Mouse (Mus musculus) embryonic facial prominence, embryonic 11.5 days (tissue): ENCODE results near the gene Rps19. TPM values are rescaled to one million over a fixed set of nuclear protein-coding genes. Genes with fewer than 3 reads are reported as not detected.
A peak's percentile ranks its signal among the peaks of the same experiment; 100 is the strongest.

Experiments
- ATAC-seq: fragments of 200-750 bp; cut with Nextera tagmentation; replicated peaks from 2 replicates; pipeline ENCODE4 v1.8.0; 2017; ENCODE audit warnings: low read depth; ENCODE audit not compliant: insufficient number of reproducible peaks, low FRiP score, low TSS enrichment
- DNase-seq: peaks from one replicate; pipeline ENCODE4 v3.0.0-alpha.2; 2015; ENCODE audit warnings: low spot score
- H3K27ac ChIP-seq: fragments of 300-500 bp; sonication (generic); replicated peaks from 2 replicates; pipeline ENCODE4 v1.5.1; 2014; ENCODE audit warnings: mild to moderate bottlenecking, low read depth, low read length, control low read depth
- H3K27me3 ChIP-seq: fragments of 300-500 bp; sonication (generic); 2 replicates; pipeline ENCODE4 v1.6.1; 2014; ENCODE audit warnings: mild to moderate bottlenecking, low read length, moderate library complexity, mixed read lengths; ENCODE audit not compliant: control insufficient read depth, insufficient read depth
- H3K36me3 ChIP-seq: fragments of 300-500 bp; sonication (generic); replicated peaks from 2 replicates; pipeline ENCODE4 v1.6.1; 2014; ENCODE audit warnings: low read depth, mild to moderate bottlenecking, low read length, moderate library complexity, mixed read lengths; ENCODE audit not compliant: control insufficient read depth, insufficient read depth
- H3K4me1 ChIP-seq: fragments of 300-500 bp; sonication (generic); 2 replicates; pipeline ENCODE4 v1.6.1; 2014; ENCODE audit warnings: low read length, mixed read lengths; ENCODE audit not compliant: control insufficient read depth, insufficient read depth
- H3K4me2 ChIP-seq: fragments of 300-500 bp; sonication (generic); 2 replicates; pipeline ENCODE4 v1.6.1; 2014; ENCODE audit warnings: low read depth, mild to moderate bottlenecking, control low read depth, low read length, moderate library complexity
- H3K4me3 ChIP-seq: fragments of 300-500 bp; sonication (generic); 2 replicates; pipeline ENCODE4 v1.5.1; 2014; ENCODE audit warnings: low read depth, low read length, control low read depth
- H3K9ac ChIP-seq: fragments of 300-500 bp; sonication (generic); replicated peaks from 2 replicates; pipeline ENCODE4 v1.6.1; 2014; ENCODE audit warnings: mild to moderate bottlenecking, control low read depth, low read length
- H3K9me3 ChIP-seq: fragments of 300-500 bp; sonication (generic); replicated peaks from 2 replicates; pipeline ENCODE4 v1.6.1; 2016; ENCODE audit warnings: mild to moderate bottlenecking, low read length, inconsistent platforms, mixed read lengths; ENCODE audit not compliant: control insufficient read depth
- WGBS: fragments of 180-500 bp; shearing (Covaris S2); extraction: QIAGEN DNeasy Blood & Tissue Kit; methylation state at CpG from one replicate; pipeline ENCODE4 v1.1.7; 2014; 5-methylcytosine and 5-hydroxymethylcytosine counted together
- polyA plus RNA-seq: library from polyadenylated mRNA; unstranded; fragments of >200 nt; fragmentation: Nextera tagmentation; extraction: Ambion mirVana; gene quantifications from 2 replicates; pipeline ENCODE4 v1.2.1, GENCODE M21; 2014

Rps19 gene
- polyA plus RNA-seq, 1 experiment from 2014 or later: 2,121 TPM

GRCm38 (mm10) chr7:24882416-24883199, 1.6 kb upstream of the Rps19 start:
- Histone ChIP-seq H3K4me1 (peaks cover 7% of the 10 kb centered on the region; the same call in 1 of the 2 replicates), H3K27me3 (no peaks in the 10 kb centered on the region), H3K9me3 (no peaks in the 10 kb centered on the region), H3K4me2 (no peak overlapping the region), H3K36me3 (peaks cover 15% of the 10 kb centered on the region), H3K27ac (no peak overlapping the region), H3K4me3 (no peak overlapping the region), H3K9ac (no peak overlapping the region)
- no peak for DNase-seq
- ATAC-seq: no peak
- 96% methylated on average over 9 of the region's 9 CpGs for WGBS

- Histone ChIP-seq H3K36me3 (peaks cover 25% of the 10 kb centered on the region), H3K4me1 (peaks cover 7% of the 10 kb centered on the region; the same call in 1 of the 2 replicates), H3K27ac (peak overlapping the region; percentile 86), H3K4me3 (peak overlapping the region; percentile 100), H3K9me3 (no peaks in the 10 kb centered on the region), H3K27me3 (no peaks in the 10 kb centered on the region), H3K9ac (peak overlapping the region; percentile 100), H3K4me2 (peak overlapping the region; percentile 76)
- ATAC-seq (peak; percentile 6), DNase-seq (no peak)
- WGBS: under 1% methylated on average over 44 of the region's 47 CpGs
Observed at GRCm38 (mm10) chr7:24884693-24885291, 621 bp downstream of the Rps19 start.

GRCm38 (mm10) chr7:24885468-24886307, 1.5 kb downstream of the Rps19 start:
- H3K4me2 ChIP-seq: peak overlapping the region; percentile 76
- 44% methylated on average over 12 of the region's 12 CpGs for WGBS
- ATAC-seq (no peak), DNase-seq (no peak)
- H3K4me1 ChIP-seq: peaks cover 7% of the 10 kb centered on the region; the same call in 1 of the 2 replicates
- H3K27me3 ChIP-seq: no peaks in the 10 kb centered on the region
- no peak overlapping the region; the same call in 1 of the 2 replicates for H3K27ac ChIP-seq
- peak overlapping the region; percentile 100 for H3K9ac ChIP-seq
- H3K36me3 ChIP-seq: peaks cover 25% of the 10 kb centered on the region
- H3K9me3 ChIP-seq: no peaks in the 10 kb centered on the region
- H3K4me3 ChIP-seq: peak overlapping the region; percentile 100

- Histone ChIP-seq H3K27me3 (no peaks in the 10 kb centered on the region), H3K4me3 (peak overlapping the region; percentile 100), H3K9me3 (no peaks in the 10 kb centered on the region), H3K9ac (peak overlapping the region; percentile 100), H3K36me3 (peaks cover 25% of the 10 kb centered on the region), H3K27ac (no peak overlapping the region), H3K4me1 (peaks cover 7% of the 10 kb centered on the region; the same call in 1 of the 2 replicates), H3K4me2 (peak overlapping the region; percentile 76)
- no peak for DNase-seq
- no peak for ATAC-seq
- 71% methylated on average over 4 of the region's 4 CpGs for whole genome bisulfite sequencing
Observed at GRCm38 (mm10) chr7:24886308-24886633, 2.1 kb downstream of the Rps19 start.

GRCm38 (mm10) chr7:24887096-24887495, 2.9 kb downstream of the Rps19 start:
- DNase-seq (no peak), ATAC-seq (no peak)
- H3K27ac ChIP-seq: no peak overlapping the region
- H3K9ac ChIP-seq: peak overlapping the region; percentile 27; the same call in 1 of the 2 replicates
- WGBS: 77% methylated on average over 4 of the region's 4 CpGs
- peaks cover 7% of the 10 kb centered on the region; the same call in 1 of the 2 replicates for H3K4me1 ChIP-seq
- H3K4me2 ChIP-seq: no peak overlapping the region
- H3K27me3 ChIP-seq: no peaks in the 10 kb centered on the region
- no peak overlapping the region; the same call in 1 of the 2 replicates for H3K4me3 ChIP-seq
- peaks cover 25% of the 10 kb centered on the region for H3K36me3 ChIP-seq
- no peaks in the 10 kb centered on the region for H3K9me3 ChIP-seq

GRCm38 (mm10) chr7:24889431-24890220, 5.5 kb downstream of the Rps19 start:
- peaks cover 7% of the 10 kb centered on the region; the same call in 1 of the 2 replicates for H3K4me1 ChIP-seq
- WGBS: 85% methylated on average over 6 of the region's 6 CpGs
- no peaks in the 10 kb centered on the region for H3K9me3 ChIP-seq
- no peak overlapping the region for H3K4me2 ChIP-seq
- DNase-seq (no peak), ATAC-seq (no peak)
- H3K36me3 ChIP-seq: peaks cover 25% of the 10 kb centered on the region
- H3K27me3 ChIP-seq: no peaks in the 10 kb centered on the region
- no peak overlapping the region for H3K9ac ChIP-seq
- H3K4me3 ChIP-seq: no peak overlapping the region
- no peak overlapping the region for H3K27ac ChIP-seq
